Mouse (Mus musculus): ENCODE results near the gene Pou4f2.

Gene Pou4f2

GRCm38 (mm10) chr8:78436071-78436651 lies at the start of gene Pou4f2:
Gene Pou4f2 (minus strand): TSS chr8:78436645.
- peak; percentile 73 for DNase-seq

GRCm38 (mm10) chr8:78477051-78477829 lies 40.8 kb upstream of the Pou4f2 start:
- DNase-seq, result peak; percentile 63

- DNase-seq, result peak; percentile 38
Observed at GRCm38 (mm10) chr8:78467889-78468288, 31.4 kb upstream of the Pou4f2 start.

DNA sequence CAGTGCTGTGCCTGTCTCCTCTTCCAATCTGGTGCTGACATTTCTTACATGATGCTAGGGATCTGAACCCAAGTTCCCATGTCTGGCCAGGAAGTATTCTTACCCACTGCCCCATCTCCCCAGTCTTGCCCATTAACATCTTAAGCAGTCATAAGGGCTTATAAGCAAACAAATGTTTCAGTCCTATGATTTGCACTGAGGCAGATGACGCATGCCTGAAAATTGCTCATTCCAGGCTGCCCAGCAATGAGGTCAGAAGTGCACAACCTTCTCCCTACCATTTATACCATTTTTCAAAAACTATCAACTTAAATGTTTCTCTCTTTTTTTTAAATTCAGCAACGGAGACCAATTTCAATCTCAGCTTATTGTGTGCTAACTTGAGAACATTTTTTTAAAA lies 27.5 kb upstream of the Pou4f2 start:
- DNase-seq, result no peak

- no peak for DNase-seq
Observed at GRCm38 (mm10) chr8:78456441-78456840, 20.0 kb upstream of the Pou4f2 start.

- DNase-seq, result no peak
Observed at GRCm38 (mm10) chr8:78442781-78443180, 6.3 kb upstream of the Pou4f2 start.

GRCm38 (mm10) chr8:78438121-78438520 lies 1.7 kb upstream of the Pou4f2 start:
- DNase-seq, result peak; percentile 80

DNA sequence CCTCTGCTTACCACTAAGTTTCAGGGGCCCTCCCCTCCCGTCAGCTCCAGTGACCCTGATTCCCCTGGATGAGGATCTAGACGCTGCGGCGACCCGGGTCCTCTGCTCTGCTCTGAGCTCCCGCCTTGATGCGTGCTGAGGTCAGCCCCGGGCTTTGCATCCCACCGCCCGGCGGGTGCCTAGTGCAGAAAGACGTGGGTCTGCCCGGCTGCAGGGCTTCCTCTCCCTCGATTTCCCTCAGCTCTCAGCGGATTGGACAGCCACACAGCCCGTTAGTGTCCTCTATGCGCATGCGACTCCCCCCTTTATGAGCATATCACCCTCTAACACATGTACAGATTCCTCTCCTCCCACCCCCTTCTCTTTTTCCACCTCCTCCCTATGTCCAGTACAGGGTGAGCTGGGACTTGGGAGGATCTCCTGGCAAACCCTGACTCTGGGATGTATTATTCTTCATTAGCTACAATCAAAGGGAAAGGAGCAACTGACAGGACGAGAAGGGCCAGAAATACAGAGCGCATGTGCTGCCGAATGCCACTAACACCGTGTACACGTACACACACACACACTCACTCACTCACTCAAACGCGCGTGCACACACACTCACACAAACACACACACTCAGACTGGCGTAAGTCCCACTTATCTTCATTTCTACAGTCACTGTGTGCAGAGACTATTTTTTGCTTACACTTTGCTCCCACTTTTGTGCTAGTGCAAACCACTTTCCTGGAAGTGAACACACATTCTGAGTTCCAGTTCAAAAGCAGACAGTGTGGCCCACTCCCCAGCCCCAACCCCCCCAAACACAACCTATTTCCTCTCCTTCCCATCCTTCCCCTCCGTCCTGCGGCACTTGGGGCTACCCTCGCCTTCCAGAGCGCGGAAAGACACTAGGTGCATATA lies 948 bp upstream of the Pou4f2 start:
- peak; percentile 64 for DNase-seq

DNA sequence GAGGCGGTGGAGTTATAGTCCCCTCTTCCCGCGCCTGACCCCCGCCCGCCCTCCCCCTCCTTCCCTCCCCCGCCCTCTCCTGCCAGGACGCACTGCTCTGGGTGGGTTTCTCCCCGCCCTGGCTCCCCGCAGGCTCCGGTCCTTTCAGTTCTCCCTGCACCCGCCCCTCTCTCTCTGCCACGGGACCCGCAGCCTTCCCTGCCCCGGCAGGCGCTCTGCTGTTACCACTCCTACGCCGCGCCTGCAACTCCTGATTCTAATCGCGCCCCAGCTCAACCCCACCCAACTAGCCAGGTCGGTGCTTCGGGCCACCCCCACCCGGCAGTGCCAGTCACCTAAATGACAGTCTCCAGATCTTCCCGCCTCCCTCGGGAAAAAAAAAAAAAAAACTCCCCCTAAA lies 216 bp upstream of the Pou4f2 start:
- DNase-seq, result peak; percentile 33

DNA sequence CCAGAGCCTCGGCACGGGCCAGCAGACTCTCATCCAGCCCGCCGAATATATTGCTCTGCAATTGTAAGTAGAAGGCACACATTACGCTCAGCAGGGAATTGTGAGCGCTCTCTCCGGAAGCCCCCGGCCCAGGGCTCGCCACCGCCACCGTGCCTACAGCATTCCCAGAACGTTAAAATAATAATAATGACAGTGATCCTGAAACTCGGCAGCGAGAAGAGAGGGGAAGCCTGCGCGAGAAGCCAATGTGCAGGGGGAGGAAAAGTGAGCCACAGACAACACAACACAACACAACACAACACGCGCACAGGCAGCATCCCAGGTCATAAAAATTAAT lies 853 bp downstream of the Pou4f2 start:
- no peak for DNase-seq

- peak; percentile 68 for DNase-seq
Observed at GRCm38 (mm10) chr8:78434823-78435623, 1.4 kb downstream of the Pou4f2 start.

GRCm38 (mm10) chr8:78434340-78434739 lies 2.1 kb downstream of the Pou4f2 start:
- no peak for DNase-seq

GRCm38 (mm10) chr8:78433318-78433717 lies 3.1 kb downstream of the Pou4f2 start:
- no peak for DNase-seq

DNA sequence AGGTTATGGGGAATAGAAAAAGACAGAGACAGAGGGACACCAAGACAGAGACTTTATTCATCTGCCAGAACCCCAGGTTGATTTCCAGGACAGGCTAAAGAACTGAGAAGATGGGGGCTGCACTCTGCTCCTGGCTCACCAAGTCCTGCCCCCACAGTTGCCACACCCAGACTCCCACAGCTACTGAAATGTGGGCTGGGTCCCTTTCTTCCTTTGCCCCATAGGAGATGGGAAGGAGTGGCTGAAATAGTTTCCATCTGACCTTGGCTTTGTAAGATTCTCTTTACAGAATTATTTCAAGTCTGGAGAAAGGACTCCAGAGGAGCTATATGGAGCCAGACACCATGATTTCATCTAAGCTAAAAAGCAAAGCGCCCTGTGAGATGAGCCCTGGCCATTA lies 4.0 kb downstream of the Pou4f2 start:
- no peak for DNase-seq

DNA sequence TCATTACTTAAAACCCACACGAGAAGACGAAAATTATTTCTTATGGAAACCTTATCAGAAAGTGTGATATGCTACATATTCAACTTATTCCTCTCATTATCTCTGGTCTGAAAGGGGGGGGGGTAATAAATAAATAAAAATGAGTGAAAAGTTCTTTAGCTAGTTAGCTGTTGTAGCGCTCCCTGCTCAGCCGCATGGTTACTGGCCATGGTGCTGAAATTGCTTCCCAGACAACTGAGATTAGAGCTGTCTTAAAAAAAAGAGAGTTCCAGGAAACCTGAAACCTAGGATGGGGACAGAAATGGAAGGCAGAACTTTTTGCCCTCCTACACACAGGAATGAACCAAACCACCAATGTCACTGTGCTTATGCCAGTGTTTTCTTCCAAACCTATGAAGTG lies 5.1 kb downstream of the Pou4f2 start:
- peak; percentile 78 for DNase-seq

DNA sequence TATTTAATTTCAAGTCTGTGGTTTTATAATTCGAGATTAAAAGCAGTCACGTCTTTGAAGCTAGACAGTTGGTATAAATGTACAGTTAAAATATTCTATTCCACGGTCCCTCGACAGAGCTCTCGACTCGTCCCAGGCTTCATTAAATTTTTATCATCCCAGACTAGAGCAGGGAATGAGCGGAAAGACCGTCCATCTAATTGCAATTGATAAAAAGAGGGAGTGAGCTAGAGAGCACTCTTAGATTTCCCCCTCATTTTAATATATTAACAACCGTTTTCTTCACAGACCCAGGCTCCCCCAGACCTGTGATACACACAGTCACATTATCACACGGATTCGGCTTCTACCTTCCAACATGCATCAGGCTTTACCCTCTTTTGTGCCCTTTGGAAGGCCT lies 8.3 kb downstream of the Pou4f2 start:
- no peak for DNase-seq

- DNase-seq, result no peak
Observed at GRCm38 (mm10) chr8:78427769-78428130, 8.7 kb downstream of the Pou4f2 start.

DNA sequence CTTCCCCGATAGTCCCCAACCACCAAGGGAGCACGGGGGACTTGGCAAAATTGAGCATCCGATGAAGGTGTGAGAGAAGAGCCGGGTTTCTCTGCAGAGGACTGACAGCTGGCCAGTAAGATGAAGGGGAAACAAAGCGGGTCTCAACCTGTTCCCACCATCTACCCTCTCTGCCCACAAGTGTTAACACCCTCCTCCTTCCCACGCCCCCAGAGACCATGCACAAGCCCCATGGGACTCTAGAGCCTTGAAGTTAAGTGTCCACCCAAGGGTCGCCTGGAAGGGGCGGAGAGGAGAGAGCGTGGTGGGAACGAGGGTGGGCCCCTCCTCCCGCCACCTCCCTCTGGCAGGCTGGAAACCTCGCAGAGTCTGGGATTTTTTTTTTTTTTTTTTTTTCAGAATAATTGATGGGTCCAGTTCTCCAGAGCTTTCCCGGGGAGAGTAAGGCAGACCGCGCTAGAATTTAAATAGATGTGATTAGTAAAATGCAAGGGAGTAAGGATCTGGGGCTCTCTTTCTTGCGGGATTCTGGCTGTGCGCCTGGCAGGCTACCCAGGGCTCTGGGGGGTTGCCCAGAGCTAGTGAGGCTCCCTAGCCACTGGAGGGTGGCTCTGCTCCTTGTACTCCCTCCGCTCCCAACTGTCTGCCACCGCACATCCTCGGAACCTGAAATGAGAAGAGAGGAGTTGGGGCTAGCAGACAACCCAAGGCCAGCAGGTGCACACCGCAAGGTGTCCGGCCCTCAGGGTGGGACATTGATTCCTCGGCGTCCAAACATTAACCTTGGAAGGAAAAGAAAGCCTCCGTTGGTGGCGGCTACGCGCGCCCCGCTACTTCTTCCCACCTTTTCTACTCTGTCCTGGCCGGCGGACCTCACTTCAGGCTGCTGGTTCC lies 9.3 kb downstream of the Pou4f2 start:
- DNase-seq, result peak; percentile 32

GRCm38 (mm10) chr8:78426455-78426854 lies 10.0 kb downstream of the Pou4f2 start:
- DNase-seq, result peak; percentile 32

GRCm38 (mm10) chr8:78423937-78424336 lies 12.5 kb downstream of the Pou4f2 start:
- DNase-seq, result no peak

- DNase-seq, result peak; percentile 71
Observed at GRCm38 (mm10) chr8:78420101-78420503, 16.3 kb downstream of the Pou4f2 start.

GRCm38 (mm10) chr8:78419272-78419671 lies 17.2 kb downstream of the Pou4f2 start:
- peak; percentile 30 for DNase-seq

Measured in retina, postnatal 1 day (tissue).